Mouse (Mus musculus) heart, adult 2 months (tissue): ENCODE results near the gene Trpv2.

ENCODE experiments used
- CTCF ChIP-seq: fragments of 200-600 bp; IDR thresholded peaks from 2 replicates; pipeline ENCODE4 v1.8.1; 2022; ENCODE audit warnings: antibody characterized with exemption, mild to moderate bottlenecking, moderate library complexity
- EP300 ChIP-seq: fragments of 200-500 bp; IDR thresholded peaks from 2 replicates; pipeline ENCODE4 v1.6.1; 2011; ENCODE audit warnings: low read depth, low read length, control low read depth; ENCODE audit not compliant: insufficient read depth

- TF ChIP-seq CTCF (no peak), EP300 (no peak)
Measured at GRCm38 (mm10) chr11:62635406-62635805, 61.1 kb downstream of the Trpv2 start.
